Mouse (Mus musculus): Measurements from ENCODE around the gene Kir3dl2. TPM values are rescaled to one million over a fixed set of nuclear protein-coding genes. Genes with fewer than 3 reads are reported as not detected.

Gene Kir3dl2
- 0.34 TPM for polyA plus RNA-seq (2014; fragmentation: Illumina TruSeq; extraction: RNeasy Lipid Tissue Mini Kit (QIAGEN cat#74804); ENCODE audit: low read depth, low replicate concordance)

DNA sequence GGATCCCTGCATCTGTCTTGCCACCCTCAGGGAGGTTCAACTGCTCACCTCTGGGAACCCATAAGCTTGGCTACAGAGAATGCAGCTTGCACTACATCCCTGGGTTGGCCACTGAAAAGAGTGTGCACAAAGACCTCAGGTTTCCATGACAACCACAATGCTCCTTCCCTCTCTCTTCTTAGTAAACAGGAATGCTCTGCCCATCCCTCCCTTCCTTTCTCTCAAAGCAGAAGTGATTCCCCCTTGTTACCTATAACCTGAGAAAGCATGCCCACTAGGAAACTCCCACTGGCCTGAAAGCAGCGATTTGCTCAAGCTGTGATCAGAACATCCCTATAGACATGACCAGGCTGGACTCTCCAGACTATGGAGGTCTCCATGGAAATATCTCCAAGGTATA is at the start of gene Kir3dl2:
Gene Kir3dl2, minus strand, starts transcription at position 101 of the 400 bp plus-strand sequence.

GRCm38 (mm10) chrX:136590199-136590896 is 46.5 kb upstream of the Kir3dl2 start, which contains the start of gene Tceal3:
Gene Tceal3 (plus strand): TSS chrX:136590842.

GRCm38 (mm10) chrX:136517699-136518098 is 26.2 kb downstream of the Kir3dl2 start, which contains the start of gene Kir3dl1:
Gene Kir3dl1 (plus strand): TSS chrX:136517999.

Other genes with a start within 250 kb of the Kir3dl2 start
- not detected for gene Kir3dl1, start 26.1 kb downstream of the Kir3dl2 start, polyA plus RNA-seq (2014; fragmentation: Illumina TruSeq; extraction: RNeasy Lipid Tissue Mini Kit (QIAGEN cat#74804); ENCODE audit: low read depth, low replicate concordance)
- 2.7 TPM for gene Tceal3, start 46.8 kb upstream of the Kir3dl2 start, polyA plus RNA-seq (2014; fragmentation: Illumina TruSeq; extraction: RNeasy Lipid Tissue Mini Kit (QIAGEN cat#74804); ENCODE audit: low read depth, low replicate concordance)
- 6.1 TPM for gene Tceal1, start 163.9 kb upstream of the Kir3dl2 start, polyA plus RNA-seq (2014; fragmentation: Illumina TruSeq; extraction: RNeasy Lipid Tissue Mini Kit (QIAGEN cat#74804); ENCODE audit: low read depth, low replicate concordance)
- gene Morf4l2, start 199.6 kb upstream of the Kir3dl2 start, polyA plus RNA-seq (2014; fragmentation: Illumina TruSeq; extraction: RNeasy Lipid Tissue Mini Kit (QIAGEN cat#74804); ENCODE audit: low read depth, low replicate concordance): 119 TPM
- gene Glra4, start 236.1 kb upstream of the Kir3dl2 start, polyA plus RNA-seq (2014; fragmentation: Illumina TruSeq; extraction: RNeasy Lipid Tissue Mini Kit (QIAGEN cat#74804); ENCODE audit: low read depth, low replicate concordance): not detected

All from testis, adult 10 weeks (tissue).